Mouse (Mus musculus): Measurements from ENCODE around the gene Rhbdl1.

Gene Rhbdl1

GRCm38 (mm10) chr17:25791843-25792527 is 45.1 kb downstream of the Rhbdl1 start:
- peak; percentile 92 to 93 for DNase-seq

GRCm38 (mm10) chr17:25791320-25791842 is 45.7 kb downstream of the Rhbdl1 start:
- peak in 1 of 2 experiments; percentile 31 for DNase-seq

- peak in 1 of 2 experiments; percentile 18 for DNase-seq
These were observed 50.2 kb downstream of the Rhbdl1 start for GRCm38 (mm10) chr17:25786781-25787504.

- no peak for DNase-seq
These were observed 50.8 kb downstream of the Rhbdl1 start, which contains the start of gene Ccdc78 for GRCm38 (mm10) chr17:25786280-25786679. TSS of gene Ccdc78 (plus strand) at chr17:25786580.

- DNase-seq: peak; percentile 95
These were observed 51.8 kb downstream of the Rhbdl1 start, which contains the start of gene Haghl for GRCm38 (mm10) chr17:25785281-25785745. TSS of gene Haghl (minus strand) at chr17:25785673.
